Mouse (Mus musculus) liver, postnatal 0 days (tissue): Measurements from ENCODE around the gene Rcbtb2. TPM values are rescaled to one million over a fixed set of nuclear protein-coding genes. Genes with fewer than 3 reads are reported as not detected.

Experiments used
- ATAC-seq: fragments of 200-750 bp; cut with Nextera tagmentation; 2 replicates; pipeline ENCODE4 v1.8.0; 2017; ENCODE audit warnings: mild to moderate bottlenecking, moderate library complexity
- DNase-seq: peaks from one replicate; pipeline ENCODE4 v3.0.0-alpha.2; 2016
- H3K27ac ChIP-seq: fragments of 300-500 bp; sonication (generic); 2 replicates; pipeline ENCODE4 v1.5.1; 2014; ENCODE audit warnings: antibody characterized with exemption, moderate library complexity, mild to moderate bottlenecking, low read depth
- H3K27me3 ChIP-seq: fragments of 300-500 bp; sonication (generic); 2 replicates; pipeline ENCODE4 v1.6.1; 2014; ENCODE audit warnings: low read length, control low read depth, mixed read lengths; ENCODE audit not compliant: insufficient read depth
- H3K36me3 ChIP-seq: fragments of 300-500 bp; sonication (generic); replicated peaks from 2 replicates; pipeline ENCODE4 v1.6.1; 2014; ENCODE audit warnings: mild to moderate bottlenecking, control low read depth, low read length, moderate library complexity, mixed read lengths; ENCODE audit not compliant: insufficient read depth
- H3K4me1 ChIP-seq: fragments of 300-500 bp; sonication (generic); 2 replicates; pipeline ENCODE4 v1.6.1; 2014; ENCODE audit warnings: antibody characterized with exemption, mild to moderate bottlenecking, control low read depth; ENCODE audit not compliant: insufficient read depth
- H3K4me2 ChIP-seq: fragments of 300-500 bp; sonication (generic); 2 replicates; pipeline ENCODE4 v1.6.1; 2014; ENCODE audit warnings: low read depth, mild to moderate bottlenecking, low read length, moderate library complexity, mixed read lengths
- H3K4me3 ChIP-seq: fragments of 300-500 bp; sonication (generic); 2 replicates; pipeline ENCODE4 v1.5.1; 2014; ENCODE audit warnings: low read depth, low read length
- H3K9ac ChIP-seq: fragments of 300-500 bp; sonication (generic); replicated peaks from 2 replicates; pipeline ENCODE4 v1.6.1; 2014; ENCODE audit warnings: mild to moderate bottlenecking, moderate library complexity
- H3K9me3 ChIP-seq: fragments of 300-500 bp; sonication (generic); 2 replicates; pipeline ENCODE4 v1.6.1; 2016; ENCODE audit warnings: mild to moderate bottlenecking, control low read depth, low read length, mixed read lengths
- CTCF ChIP-seq: sonication (generic); IDR thresholded peaks from 2 replicates; pipeline ENCODE4 v1.5.1; 2016; ENCODE audit warnings: antibody characterized with exemption, low read depth
- EP300 ChIP-seq: IDR thresholded peaks from 2 replicates; pipeline ENCODE4 v1.6.1; 2016; ENCODE audit warnings: antibody characterized with exemption, low read depth, mild to moderate bottlenecking
- WGBS: fragments of 180-500 bp; shearing (Covaris S2); extraction: QIAGEN DNeasy Blood & Tissue Kit; methylation state at CpG from one replicate; pipeline ENCODE4 v1.1.7; 2014; ENCODE audit not compliant: insufficient replicate concordance; 5-methylcytosine and 5-hydroxymethylcytosine counted together
- polyA plus RNA-seq: library from polyadenylated mRNA; unstranded; fragments of >200 nt; fragmentation: Nextera tagmentation; extraction: Ambion mirVana; gene quantifications from 2 replicates; pipeline ENCODE4 v1.2.1, GENCODE M21; 2015

Rcbtb2 gene
- polyA plus RNA-seq, 1 experiment from 2014 or later = 29.9 TPM

DNA sequence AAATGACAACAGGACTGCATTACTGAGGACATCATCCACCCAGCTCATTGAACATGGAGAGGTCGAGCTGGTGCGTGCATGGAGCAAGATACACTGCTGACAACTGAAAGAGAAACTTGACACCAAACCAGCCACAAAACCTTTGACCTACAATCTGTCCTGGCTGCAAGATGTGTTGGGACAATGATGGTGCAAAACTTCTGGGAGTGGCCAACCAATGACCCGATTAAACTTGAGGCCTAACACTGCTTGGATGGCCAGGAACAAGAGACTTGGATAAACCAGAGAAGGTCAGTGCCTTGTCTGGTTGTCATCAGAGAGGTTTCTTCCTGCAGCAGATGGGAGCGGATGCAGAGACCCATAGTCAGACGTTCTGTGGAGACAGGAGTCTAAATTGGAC is 7.7 kb downstream of the Rcbtb2 start:
- H3K4me2 ChIP-seq = no peak overlapping the region
- DNase-seq (peak; percentile 36), ATAC-seq (peak; percentile 91)
- H3K9ac ChIP-seq = no peak overlapping the region
- H3K4me1 ChIP-seq = peaks cover 11% of the 10 kb centered on the region
- no peak for TF ChIP-seq EP300
- TF ChIP-seq CTCF = no peak
- H3K9me3 ChIP-seq = no peaks in the 10 kb centered on the region
- H3K36me3 ChIP-seq = no peaks in the 10 kb centered on the region
- WGBS = 48% methylated on average over 5 of the region's 5 CpGs
- peak overlapping the region; percentile 67 for H3K27ac ChIP-seq
- no peak overlapping the region for H3K4me3 ChIP-seq
- no peaks in the 10 kb centered on the region for H3K27me3 ChIP-seq

DNA sequence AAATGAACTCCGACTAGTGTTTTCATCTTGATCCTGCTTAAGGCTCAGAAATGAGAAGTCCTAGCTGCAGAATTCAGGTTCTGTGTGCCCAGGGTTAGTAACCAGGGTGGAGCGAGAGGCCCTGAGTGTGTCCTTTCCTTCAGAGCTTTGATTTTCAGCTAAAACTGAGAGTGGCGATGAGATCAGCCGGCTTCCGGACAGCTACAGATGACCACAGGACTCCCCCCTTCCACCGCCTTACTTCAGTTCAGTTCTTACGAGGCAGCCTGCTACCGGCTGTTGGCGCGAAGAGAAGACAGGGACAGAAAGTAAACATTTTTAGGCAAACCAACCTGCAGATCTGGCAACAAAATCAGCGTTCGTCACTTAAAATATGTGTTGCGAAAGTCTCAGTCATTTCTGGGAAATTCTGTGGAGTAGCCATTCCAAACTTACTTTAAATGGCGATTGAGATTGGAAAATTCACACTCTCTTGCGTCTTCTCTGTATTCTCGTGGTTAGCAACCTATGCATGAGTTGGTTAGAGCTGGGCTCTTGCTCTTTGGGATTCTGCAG is 9.1 kb downstream of the Rcbtb2 start:
- no peaks in the 10 kb centered on the region for H3K36me3 ChIP-seq
- peak overlapping the region; percentile 67 for H3K27ac ChIP-seq
- H3K27me3 ChIP-seq = no peaks in the 10 kb centered on the region
- WGBS = 68% methylated on average over 16 of the region's 16 CpGs
- ATAC-seq (peak; percentile 26; the same call in 1 of the 2 replicates), DNase-seq (no peak)
- H3K4me2 ChIP-seq = no peak overlapping the region
- H3K4me3 ChIP-seq = no peak overlapping the region
- TF ChIP-seq CTCF (no peak), EP300 (no peak)
- H3K4me1 ChIP-seq = peaks cover 11% of the 10 kb centered on the region
- H3K9me3 ChIP-seq = no peaks in the 10 kb centered on the region
- H3K9ac ChIP-seq = no peak overlapping the region

GRCm38 (mm10) chr14:73132731-73133130 is 9.9 kb downstream of the Rcbtb2 start:
- H3K27ac ChIP-seq = no peak overlapping the region
- H3K4me3 ChIP-seq = no peak overlapping the region
- no peaks in the 10 kb centered on the region for H3K36me3 ChIP-seq
- peaks cover 11% of the 10 kb centered on the region for H3K4me1 ChIP-seq
- DNase-seq = no peak
- no peaks in the 10 kb centered on the region for H3K9me3 ChIP-seq
- H3K4me2 ChIP-seq = no peak overlapping the region
- no peaks in the 10 kb centered on the region for H3K27me3 ChIP-seq
- 67% methylated on average over 4 of the region's 4 CpGs for WGBS
- H3K9ac ChIP-seq = no peak overlapping the region
- TF ChIP-seq EP300 (no peak), CTCF (no peak)
- no peak for ATAC-seq

DNA sequence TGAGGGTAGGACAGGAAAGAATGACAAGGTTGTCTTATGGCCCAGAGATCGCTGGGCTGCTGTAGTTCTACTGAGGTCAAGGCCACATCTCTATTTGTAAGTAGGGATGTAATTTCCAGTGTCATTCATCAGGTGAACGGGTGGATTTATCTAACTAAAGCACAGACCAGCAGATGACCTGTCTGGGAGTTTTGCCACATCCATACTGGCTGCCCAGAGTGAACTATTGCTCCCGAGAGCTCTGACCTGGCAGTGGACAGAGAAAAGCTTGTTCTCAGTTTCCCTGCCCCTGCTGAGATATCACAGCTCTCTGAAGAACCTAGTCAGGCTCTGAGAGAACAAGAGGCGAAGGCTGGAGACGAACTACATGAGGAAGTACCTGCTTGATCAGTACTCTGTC is 14.4 kb downstream of the Rcbtb2 start:
- H3K4me2 ChIP-seq = no peak overlapping the region
- H3K4me3 ChIP-seq = no peak overlapping the region
- H3K9ac ChIP-seq = no peak overlapping the region
- H3K9me3 ChIP-seq = no peaks in the 10 kb centered on the region
- TF ChIP-seq CTCF (no peak), EP300 (no peak)
- 50% methylated on average over 5 of the region's 5 CpGs for WGBS
- H3K27me3 ChIP-seq = no peaks in the 10 kb centered on the region
- ATAC-seq = no peak
- H3K27ac ChIP-seq = no peak overlapping the region
- no peaks in the 10 kb centered on the region for H3K4me1 ChIP-seq
- no peaks in the 10 kb centered on the region for H3K36me3 ChIP-seq
- no peak for DNase-seq

GRCm38 (mm10) chr14:73138483-73138882 is 15.6 kb downstream of the Rcbtb2 start:
- H3K4me2 ChIP-seq = no peak overlapping the region
- H3K4me1 ChIP-seq = no peaks in the 10 kb centered on the region
- ATAC-seq (no peak), DNase-seq (no peak)
- H3K4me3 ChIP-seq = no peak overlapping the region
- H3K27me3 ChIP-seq = no peaks in the 10 kb centered on the region
- TF ChIP-seq CTCF = no peak
- no peak for TF ChIP-seq EP300
- WGBS = 71% methylated on average over 7 of the region's 7 CpGs
- H3K9me3 ChIP-seq = no peaks in the 10 kb centered on the region
- no peaks in the 10 kb centered on the region for H3K36me3 ChIP-seq
- no peak overlapping the region for H3K9ac ChIP-seq
- H3K27ac ChIP-seq = no peak overlapping the region

DNA sequence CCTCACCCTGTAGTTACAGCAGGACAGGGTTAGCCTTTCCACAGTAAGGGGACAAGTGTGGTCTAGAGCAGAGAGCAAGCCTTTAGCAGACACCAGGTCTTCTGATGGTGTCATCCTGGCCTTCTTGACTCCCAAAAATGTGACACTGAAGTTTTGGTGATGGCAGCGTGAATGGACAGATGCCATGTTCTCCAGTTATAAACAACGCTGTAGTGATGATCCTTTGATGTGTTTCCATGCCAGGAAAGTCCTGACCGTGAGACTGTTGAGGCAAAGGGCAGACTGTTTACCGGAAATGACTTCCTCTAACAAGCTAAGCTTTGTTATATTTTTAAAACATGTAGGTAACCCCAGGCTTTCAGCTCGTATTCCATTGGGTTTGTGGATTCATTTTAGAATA is 17.0 kb downstream of the Rcbtb2 start:
- Histone ChIP-seq H3K9ac (no peak overlapping the region), H3K27ac (no peak overlapping the region), H3K4me1 (peaks cover 6% of the 10 kb centered on the region), H3K4me2 (no peak overlapping the region), H3K27me3 (no peaks in the 10 kb centered on the region), H3K36me3 (no peaks in the 10 kb centered on the region), H3K9me3 (no peaks in the 10 kb centered on the region), H3K4me3 (no peak overlapping the region)
- ATAC-seq = no peak
- DNase-seq = no peak
- TF ChIP-seq EP300 (no peak), CTCF (no peak)
- WGBS = 56% methylated on average over 5 of the region's 5 CpGs

- Histone ChIP-seq H3K4me2 (no peak overlapping the region), H3K4me1 (peaks cover 6% of the 10 kb centered on the region), H3K9me3 (no peaks in the 10 kb centered on the region), H3K27ac (no peak overlapping the region), H3K27me3 (no peaks in the 10 kb centered on the region), H3K9ac (no peak overlapping the region), H3K36me3 (no peaks in the 10 kb centered on the region), H3K4me3 (no peak overlapping the region)
- no peak for DNase-seq
- no peak for ATAC-seq
- no peak for TF ChIP-seq EP300
- TF ChIP-seq CTCF = no peak
- 90% methylated on average over 3 of the region's 3 CpGs for WGBS
These were observed 19.0 kb downstream of the Rcbtb2 start for GRCm38 (mm10) chr14:73141800-73142199.
